Mouse (Mus musculus) kidney, embryonic 16.5 days (tissue): ENCODE results near the gene Mgll. TPM values are rescaled to one million over a fixed set of nuclear protein-coding genes. Genes with fewer than 3 reads are reported as not detected.

ENCODE experiments used
- ATAC-seq: fragments of 200-750 bp; cut with Nextera tagmentation; 2 replicates; pipeline ENCODE4 v1.8.0; 2017; ENCODE audit warnings: moderate TSS enrichment; ENCODE audit not compliant: low FRiP score, low TSS enrichment
- H3K27ac ChIP-seq: fragments of 300-500 bp; sonication (generic); 2 replicates; pipeline ENCODE4 v1.5.1; 2014; ENCODE audit warnings: low read length
- H3K27me3 ChIP-seq: fragments of 300-500 bp; sonication (generic); 2 replicates; pipeline ENCODE4 v1.6.1; 2014; ENCODE audit warnings: low read length, control low read depth, mixed read lengths; ENCODE audit not compliant: insufficient read depth
- H3K36me3 ChIP-seq: fragments of 300-500 bp; sonication (generic); 2 replicates; pipeline ENCODE4 v1.6.1; 2014; ENCODE audit warnings: low read length, control low read depth, mixed read lengths; ENCODE audit not compliant: insufficient read depth
- H3K4me1 ChIP-seq: fragments of 300-500 bp; sonication (generic); 2 replicates; pipeline ENCODE4 v1.6.1; 2014; ENCODE audit warnings: low read length, control low read depth, mixed read lengths; ENCODE audit not compliant: insufficient read depth
- H3K4me2 ChIP-seq: fragments of 300-500 bp; sonication (generic); replicated peaks from 2 replicates; pipeline ENCODE4 v1.6.1; 2014; ENCODE audit warnings: low read depth, low read length
- H3K4me3 ChIP-seq: fragments of 300-500 bp; sonication (generic); 2 replicates; pipeline ENCODE4 v1.5.1; 2014; ENCODE audit warnings: mild to moderate bottlenecking, low read length
- H3K9ac ChIP-seq: fragments of 300-500 bp; sonication (generic); replicated peaks from 2 replicates; pipeline ENCODE4 v1.6.1; 2014; ENCODE audit warnings: low read length
- H3K9me3 ChIP-seq: fragments of 300-500 bp; sonication (generic); 2 replicates; pipeline ENCODE4 v1.6.1; 2016; ENCODE audit warnings: low read length, control low read depth
- whole genome bisulfite sequencing: fragments of 180-500 bp; shearing (Covaris S2); extraction: QIAGEN DNeasy Blood & Tissue Kit; methylation state at CpG from one replicate; pipeline ENCODE4 v1.1.7; 2014; 5-methylcytosine and 5-hydroxymethylcytosine counted together
- polyA plus RNA-seq: library from polyadenylated mRNA; unstranded; fragments of >200 nt; fragmentation: Nextera tagmentation; extraction: Ambion mirVana; gene quantifications from 2 replicates; pipeline ENCODE4 v1.2.1, GENCODE M21; 2015

Gene Mgll
- polyA plus RNA-seq, 1 experiment from 2014 or later = 48.0 TPM

DNA sequence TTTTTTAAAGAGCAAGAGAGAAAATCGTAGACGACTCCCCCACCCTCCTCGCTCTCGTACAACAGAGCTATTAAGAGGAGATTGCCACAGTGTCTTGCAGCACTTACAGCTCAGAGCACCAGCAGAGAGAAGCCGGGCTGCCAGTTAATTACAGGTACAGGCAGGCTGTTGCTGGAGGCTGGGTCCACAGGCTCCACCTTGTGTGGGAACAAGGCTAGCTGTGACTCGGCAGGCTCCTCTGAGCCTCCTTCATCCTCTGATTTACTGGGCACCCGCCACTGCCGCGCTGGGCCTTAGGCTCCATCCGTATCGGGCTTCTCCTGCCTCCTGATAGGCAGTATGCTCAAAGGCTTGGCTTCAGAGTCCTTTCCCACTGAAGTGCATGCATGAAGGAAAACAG lies 64.0 kb downstream of the Mgll start:
- no peak for ATAC-seq
- Histone ChIP-seq H3K9me3 (no peaks in the 10 kb centered on the region), H3K27me3 (no peaks in the 10 kb centered on the region), H3K27ac (no peak overlapping the region), H3K4me3 (no peak overlapping the region), H3K4me2 (no peak overlapping the region), H3K4me1 (peaks cover 70% of the 10 kb centered on the region), H3K9ac (no peak overlapping the region), H3K36me3 (no peaks in the 10 kb centered on the region)
- WGBS = 25% methylated on average over 11 of the region's 11 CpGs

- H3K4me1 ChIP-seq = peaks cover 55% of the 10 kb centered on the region
Observed at GRCm38 (mm10) chr6:88791299-88791698, 67.1 kb downstream of the Mgll start.

DNA sequence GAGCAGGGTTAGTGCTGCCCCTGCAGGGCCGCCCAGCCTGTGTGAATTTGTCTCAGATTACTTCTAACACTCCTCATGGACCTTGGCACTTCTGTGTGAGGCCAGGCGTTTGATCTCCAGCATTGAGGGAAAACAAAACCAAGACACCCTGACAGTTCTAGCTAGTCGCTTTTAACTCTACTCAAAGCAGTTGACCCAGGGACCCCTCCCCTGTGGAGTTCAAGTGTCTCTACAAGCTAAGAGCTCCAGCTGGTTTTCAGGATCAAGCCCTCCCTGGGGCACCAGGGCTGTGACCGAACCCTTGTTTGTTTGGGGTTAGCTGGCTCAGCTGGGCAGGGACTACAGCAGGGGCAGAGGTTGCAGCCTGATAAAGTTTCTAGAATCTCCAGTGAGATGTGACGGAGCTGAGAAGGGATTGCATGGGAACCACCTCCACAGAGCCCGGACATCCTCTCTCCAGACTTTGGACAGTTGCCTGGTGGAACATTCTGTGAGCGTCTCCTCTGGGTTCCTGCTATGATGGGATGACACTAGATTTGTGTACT lies 68.0 kb downstream of the Mgll start:
- no peak overlapping the region for H3K4me3 ChIP-seq
- WGBS = 21% methylated on average over 7 of the region's 7 CpGs
- peak overlapping the region; percentile 49; the same call in 1 of the 2 replicates for H3K27ac ChIP-seq
- peaks cover 46% of the 10 kb centered on the region for H3K4me1 ChIP-seq
- no peaks in the 10 kb centered on the region for H3K9me3 ChIP-seq
- ATAC-seq = peak; percentile 75
- no peaks in the 10 kb centered on the region for H3K36me3 ChIP-seq
- H3K27me3 ChIP-seq = no peaks in the 10 kb centered on the region
- H3K9ac ChIP-seq = no peak overlapping the region
- H3K4me2 ChIP-seq = no peak overlapping the region

More at GRCm38 (mm10) chr6:88791299-88791698, 67.1 kb downstream of the Mgll start:
- no peak overlapping the region for H3K27ac ChIP-seq
- ATAC-seq = no peak
- no peaks in the 10 kb centered on the region for H3K27me3 ChIP-seq
- no peak overlapping the region for H3K4me3 ChIP-seq
- H3K4me2 ChIP-seq = no peak overlapping the region
- H3K9me3 ChIP-seq = no peaks in the 10 kb centered on the region
- 30% methylated on average over 9 of the region's 9 CpGs for WGBS
- H3K9ac ChIP-seq = no peak overlapping the region
- no peaks in the 10 kb centered on the region for H3K36me3 ChIP-seq

GRCm38 (mm10) chr6:88793243-88793642 lies 69.0 kb downstream of the Mgll start:
- ATAC-seq = no peak
- Histone ChIP-seq H3K9me3 (no peaks in the 10 kb centered on the region), H3K36me3 (no peaks in the 10 kb centered on the region), H3K4me1 (peaks cover 36% of the 10 kb centered on the region), H3K27me3 (no peaks in the 10 kb centered on the region), H3K9ac (no peak overlapping the region), H3K4me2 (no peak overlapping the region), H3K27ac (no peak overlapping the region; the same call in 1 of the 2 replicates), H3K4me3 (no peak overlapping the region)
- WGBS = 53% methylated on average over 2 of the region's 2 CpGs

DNA sequence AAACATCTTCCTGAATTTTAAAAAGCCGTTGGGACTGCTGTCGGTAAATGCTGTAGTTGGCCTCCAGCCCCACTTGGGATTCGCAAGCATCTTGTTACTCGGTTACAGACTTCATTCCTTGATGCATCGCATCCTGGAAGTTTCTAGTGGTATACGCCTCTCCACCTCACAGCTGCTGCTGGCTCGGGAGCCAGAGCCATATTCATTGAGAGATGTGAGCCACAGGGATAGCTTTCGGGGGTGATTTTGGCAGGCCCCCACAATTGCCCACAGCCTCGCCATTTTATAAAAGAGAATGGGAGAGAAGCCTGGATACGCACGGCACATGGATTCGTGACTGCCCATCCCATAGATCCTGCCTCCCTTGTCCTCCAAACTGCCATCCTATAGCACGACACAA lies 69.7 kb downstream of the Mgll start:
- 85% methylated on average over 13 of the region's 13 CpGs for WGBS
- H3K36me3 ChIP-seq = no peaks in the 10 kb centered on the region
- no peaks in the 10 kb centered on the region for H3K27me3 ChIP-seq
- ATAC-seq = no peak
- H3K4me1 ChIP-seq = peaks cover 33% of the 10 kb centered on the region
- H3K4me3 ChIP-seq = no peak overlapping the region
- H3K9ac ChIP-seq = no peak overlapping the region
- no peaks in the 10 kb centered on the region for H3K9me3 ChIP-seq
- H3K27ac ChIP-seq = no peak overlapping the region
- no peak overlapping the region for H3K4me2 ChIP-seq

DNA sequence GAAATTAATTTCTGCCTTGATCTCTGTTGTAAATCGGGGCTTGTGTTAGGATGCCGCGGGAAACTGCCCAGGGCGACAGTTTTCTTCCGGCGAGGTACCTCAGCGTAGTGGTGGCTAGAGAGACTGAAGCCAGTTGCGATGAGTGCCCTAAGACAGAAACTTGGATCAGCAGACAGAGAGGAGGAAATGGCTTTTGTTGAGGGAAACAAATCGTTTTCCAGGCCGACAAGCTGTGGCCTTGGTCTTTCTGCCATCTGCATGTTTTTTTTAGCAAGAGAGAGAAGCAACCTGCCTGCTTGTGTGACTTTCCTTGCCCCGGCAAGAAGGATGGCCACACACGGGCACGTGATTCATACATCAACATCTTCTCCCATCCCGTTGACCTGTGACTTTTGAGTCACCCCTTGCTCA lies 70.4 kb downstream of the Mgll start:
- ATAC-seq = no peak
- Histone ChIP-seq H3K4me2 (no peak overlapping the region), H3K36me3 (no peaks in the 10 kb centered on the region), H3K4me1 (peaks cover 28% of the 10 kb centered on the region), H3K4me3 (no peak overlapping the region), H3K27me3 (no peaks in the 10 kb centered on the region), H3K9ac (no peak overlapping the region), H3K9me3 (no peaks in the 10 kb centered on the region), H3K27ac (no peak overlapping the region)
- WGBS = 47% methylated on average over 14 of the region's 14 CpGs

DNA sequence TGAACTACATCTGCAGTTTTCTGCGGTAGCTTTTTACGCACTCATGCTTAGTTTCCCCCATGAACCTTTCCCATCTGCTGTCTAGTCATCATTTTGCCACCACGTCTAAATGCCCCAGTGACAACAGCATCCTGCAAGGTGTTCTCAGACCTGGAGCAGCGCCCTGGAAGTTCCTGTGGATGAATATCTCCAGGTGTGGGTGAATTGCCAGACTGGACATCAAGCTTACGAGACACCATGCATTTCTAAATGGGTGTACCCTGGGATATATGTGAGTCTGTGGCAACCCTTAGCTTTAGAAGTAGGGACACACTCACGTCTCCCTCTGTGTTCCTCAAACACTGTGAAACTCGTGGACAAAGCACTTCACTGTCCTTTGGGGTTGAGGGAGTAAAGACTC lies 76.0 kb downstream of the Mgll start:
- Histone ChIP-seq H3K9me3 (no peaks in the 10 kb centered on the region), H3K27ac (no peak overlapping the region), H3K4me2 (no peak overlapping the region), H3K4me3 (no peak overlapping the region), H3K27me3 (no peaks in the 10 kb centered on the region), H3K9ac (no peak overlapping the region), H3K36me3 (no peaks in the 10 kb centered on the region), H3K4me1 (no peaks in the 10 kb centered on the region)
- ATAC-seq = no peak
- 81% methylated on average over 7 of the region's 7 CpGs for WGBS

DNA sequence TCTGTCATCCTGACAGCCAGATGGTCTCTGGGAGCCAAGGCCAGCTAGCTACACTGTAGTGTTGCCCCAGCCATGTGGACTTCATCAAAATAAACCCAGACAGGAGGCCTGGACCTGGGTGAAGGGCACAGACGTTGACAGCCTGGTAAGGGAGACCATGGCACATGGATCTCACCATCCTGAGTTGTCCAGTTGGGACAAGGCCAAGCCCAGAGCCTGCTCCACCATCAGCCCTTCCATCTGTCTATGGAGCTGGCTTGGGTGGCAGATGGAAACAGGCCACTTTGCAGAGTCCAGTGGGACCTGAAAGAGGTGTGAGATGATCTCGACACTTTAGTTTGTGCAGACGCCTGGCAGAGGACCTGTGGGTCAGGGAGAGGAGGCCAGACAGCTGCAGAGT lies 76.5 kb downstream of the Mgll start:
- no peak overlapping the region for H3K4me2 ChIP-seq
- H3K9ac ChIP-seq = no peak overlapping the region
- 39% methylated on average over 3 of the region's 3 CpGs for WGBS
- no peak for ATAC-seq
- no peak overlapping the region for H3K4me3 ChIP-seq
- H3K4me1 ChIP-seq = no peaks in the 10 kb centered on the region
- no peaks in the 10 kb centered on the region for H3K36me3 ChIP-seq
- no peaks in the 10 kb centered on the region for H3K9me3 ChIP-seq
- no peaks in the 10 kb centered on the region for H3K27me3 ChIP-seq
- H3K27ac ChIP-seq = no peak overlapping the region

GRCm38 (mm10) chr6:88803051-88803450 lies 78.8 kb downstream of the Mgll start:
- no peak overlapping the region for H3K27ac ChIP-seq
- 80% methylated on average over 7 of the region's 7 CpGs for WGBS
- no peaks in the 10 kb centered on the region for H3K36me3 ChIP-seq
- no peak overlapping the region for H3K4me3 ChIP-seq
- no peaks in the 10 kb centered on the region for H3K4me1 ChIP-seq
- no peaks in the 10 kb centered on the region for H3K27me3 ChIP-seq
- no peak overlapping the region for H3K9ac ChIP-seq
- ATAC-seq = no peak
- no peaks in the 10 kb centered on the region for H3K9me3 ChIP-seq
- H3K4me2 ChIP-seq = no peak overlapping the region

GRCm38 (mm10) chr6:88803957-88804695 lies 79.9 kb downstream of the Mgll start:
- Histone ChIP-seq H3K27ac (no peak overlapping the region), H3K4me1 (peaks cover 4% of the 10 kb centered on the region; the same call in 1 of the 2 replicates), H3K36me3 (no peaks in the 10 kb centered on the region), H3K9ac (no peak overlapping the region), H3K4me3 (no peak overlapping the region), H3K4me2 (no peak overlapping the region), H3K9me3 (no peaks in the 10 kb centered on the region), H3K27me3 (no peaks in the 10 kb centered on the region)
- 87% methylated on average over 4 of the region's 4 CpGs for WGBS
- ATAC-seq = no peak
